Mouse (Mus musculus): ENCODE data around the gene Itgb4.

- TF ChIP-seq CTCF (IDR thresholded peaks at IDR 0.05; ENCODE audit: low read depth): no peak
- no peak for TF ChIP-seq EP300 (IDR thresholded peaks at IDR 0.05; ENCODE audit: low read depth)
Observed at GRCm38 (mm10) chr11:116030898-116031845, 56.7 kb downstream of the Itgb4 start.

Data from liver, embryonic 14.5 days (tissue).